Mouse (Mus musculus) heart, postnatal 0 days (tissue): ENCODE results near the gene Copa.

Experiments
- CTCF ChIP-seq: IDR thresholded peaks from 2 replicates; pipeline ENCODE4 v1.5.1; 2016; ENCODE audit warnings: antibody characterized with exemption, control low read depth, low read depth
- EP300 ChIP-seq: IDR thresholded peaks from 2 replicates; pipeline ENCODE4 v1.6.1; 2016; ENCODE audit warnings: antibody characterized with exemption, low read depth

- no peak for TF ChIP-seq CTCF
- no peak for TF ChIP-seq EP300
Observed at GRCm38 (mm10) chr1:172072604-172073003, 9.7 kb upstream of the Copa start.
